Mouse (Mus musculus) heart, adult 8-10 months (tissue): ENCODE data around the gene Ntm. TPM values are rescaled to one million over a fixed set of nuclear protein-coding genes. Genes with fewer than 3 reads are reported as not detected.

Experiments
- DNase-seq: peaks from one replicate; pipeline ENCODE4 v3.0.0; 2022; ENCODE audit warnings: low spot score
- total RNA-seq, 4 experiments: library from RNA; stranded (reverse); gene quantifications; 2 replicates each; pipeline ENCODE4 v1.2.4; 2022

Ntm gene
- total RNA-seq, 4 experiments from 2014 or later = 1.3 to 2.6 (median 2.1) TPM

- DNase-seq = no peak
These were observed 779.9 kb downstream of the Ntm start for GRCm38 (mm10) chr9:29183011-29183410.

GRCm38 (mm10) chr9:29181661-29182060 is 781.3 kb downstream of the Ntm start:
- DNase-seq = no peak

GRCm38 (mm10) chr9:29165731-29166130 is 797.2 kb downstream of the Ntm start:
- DNase-seq = peak; percentile 9

GRCm38 (mm10) chr9:29161059-29161642 is 801.8 kb downstream of the Ntm start:
- DNase-seq = no peak

GRCm38 (mm10) chr9:29145901-29146300 is 817.0 kb downstream of the Ntm start:
- DNase-seq = peak; percentile 21

GRCm38 (mm10) chr9:29136039-29136438 is 826.9 kb downstream of the Ntm start:
- no peak for DNase-seq

GRCm38 (mm10) chr9:29130717-29131292 is 832.1 kb downstream of the Ntm start:
- no peak for DNase-seq

GRCm38 (mm10) chr9:29130316-29130715 is 832.6 kb downstream of the Ntm start:
- DNase-seq = no peak

- DNase-seq = no peak
These were observed 834.5 kb downstream of the Ntm start for GRCm38 (mm10) chr9:29128416-29128815.

- DNase-seq = no peak
These were observed 838.5 kb downstream of the Ntm start for GRCm38 (mm10) chr9:29124455-29124854.

GRCm38 (mm10) chr9:29123828-29124227 is 839.1 kb downstream of the Ntm start:
- DNase-seq = no peak

- no peak for DNase-seq
These were observed 845.3 kb downstream of the Ntm start for GRCm38 (mm10) chr9:29117561-29118112.

- DNase-seq = no peak
These were observed 847.6 kb downstream of the Ntm start for GRCm38 (mm10) chr9:29115337-29115736.

- no peak for DNase-seq
These were observed 856.2 kb downstream of the Ntm start for GRCm38 (mm10) chr9:29106771-29107170.

- DNase-seq = no peak
These were observed 858.5 kb downstream of the Ntm start for GRCm38 (mm10) chr9:29104442-29104841.

- DNase-seq = peak; percentile 38
These were observed 858.9 kb downstream of the Ntm start for GRCm38 (mm10) chr9:29103993-29104392.

GRCm38 (mm10) chr9:29100624-29101023 is 862.3 kb downstream of the Ntm start:
- no peak for DNase-seq

GRCm38 (mm10) chr9:29092443-29092842 is 870.5 kb downstream of the Ntm start:
- DNase-seq = no peak

GRCm38 (mm10) chr9:29088657-29089056 is 874.3 kb downstream of the Ntm start:
- no peak for DNase-seq

- DNase-seq = no peak
These were observed 875.3 kb downstream of the Ntm start for GRCm38 (mm10) chr9:29087656-29088055.

- no peak for DNase-seq
These were observed 875.8 kb downstream of the Ntm start for GRCm38 (mm10) chr9:29087171-29087570.

- no peak for DNase-seq
These were observed 886.9 kb downstream of the Ntm start for GRCm38 (mm10) chr9:29075924-29076577.

GRCm38 (mm10) chr9:29075243-29075642 is 887.7 kb downstream of the Ntm start:
- no peak for DNase-seq
